Mouse (Mus musculus): Measurements from ENCODE around the gene Dbr1.

GRCm38 (mm10) chr9:99587505-99588202 is 12.1 kb downstream of the Dbr1 start:
- TF ChIP-seq CTCF (IDR thresholded peaks at IDR 0.05; ENCODE audit: insufficient read depth, low read depth, low read length) = no peak
- no peak for TF ChIP-seq POLR2A (IDR thresholded peaks at IDR 0.05; ENCODE audit: insufficient read depth, low read depth, low read length)

Data from olfactory bulb, adult 2 months (tissue).